Mouse (Mus musculus): ENCODE results near the gene Cd300lf.

The Cd300lf gene

DNA sequence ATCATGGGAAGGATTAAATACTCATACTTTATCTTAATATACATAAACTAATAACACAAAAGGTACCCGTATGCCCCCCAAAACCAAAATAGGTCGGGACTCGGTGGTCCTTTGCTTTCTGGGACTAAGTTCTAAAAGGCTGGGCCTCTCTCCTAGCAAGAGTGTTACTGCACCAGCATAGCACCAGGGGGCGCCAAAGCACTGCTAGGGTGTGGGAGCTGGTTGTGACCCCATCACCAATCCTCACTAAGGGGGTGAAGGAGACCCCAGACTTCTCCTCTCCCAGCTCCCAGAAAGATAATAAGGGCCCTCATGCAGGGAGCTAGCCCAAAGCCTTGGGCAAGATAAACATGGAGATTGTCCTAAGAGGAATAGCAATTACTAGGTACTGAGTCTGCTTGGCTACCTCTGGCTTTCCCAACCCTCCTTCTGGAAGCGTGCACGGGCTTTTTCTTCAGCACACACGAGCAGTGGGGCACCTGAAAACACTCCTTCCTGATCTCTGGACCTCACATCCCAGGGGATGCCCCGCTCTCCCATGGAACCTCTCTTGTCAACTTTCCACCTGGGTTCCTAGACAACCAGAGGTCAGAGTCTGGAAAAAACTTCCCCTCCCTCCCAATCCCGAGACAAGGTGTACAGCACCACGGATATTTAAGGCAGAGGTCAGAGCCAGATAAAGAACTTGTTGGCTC is 27.2 kb upstream of the Cd300lf start:
- peak; percentile 73 for DNase-seq (ENCODE audit: low read depth, low spot score)

DNA sequence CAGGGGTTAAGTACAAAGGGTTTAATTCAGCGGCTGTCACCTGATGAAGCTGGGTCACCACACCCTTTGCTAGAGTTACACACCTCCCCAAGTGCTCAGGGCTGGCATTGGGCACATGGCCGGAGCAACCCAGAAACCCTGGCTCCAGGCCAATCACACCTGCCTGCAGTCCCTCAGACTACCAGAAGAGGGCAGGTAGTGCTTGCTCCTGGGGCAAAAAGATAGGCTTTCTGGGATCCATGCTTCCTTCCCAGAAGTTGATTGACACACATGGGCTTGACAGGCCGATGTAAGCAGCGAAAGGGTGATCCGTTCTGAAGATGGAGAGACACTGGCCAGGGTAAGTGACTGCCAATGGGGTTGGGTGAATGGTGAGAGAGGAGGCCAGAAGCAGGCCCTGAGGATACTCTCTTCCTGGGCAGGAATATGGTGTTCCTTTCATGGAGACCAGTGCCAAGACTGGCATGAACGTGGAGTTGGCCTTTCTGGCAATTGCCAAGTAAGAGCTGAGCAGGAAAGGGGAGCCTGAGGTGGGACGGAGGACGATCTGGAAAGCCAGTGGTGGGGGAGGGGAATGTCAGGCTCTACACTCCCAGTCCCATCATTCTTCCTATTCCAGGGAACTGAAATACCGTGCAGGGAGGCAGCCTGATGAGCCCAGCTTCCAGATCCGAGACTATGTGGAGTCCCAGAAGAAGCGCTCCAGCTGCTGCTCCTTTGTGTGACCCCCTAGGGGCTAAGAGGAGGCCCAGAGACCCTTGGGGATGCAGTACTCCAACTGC is 26.4 kb upstream of the Cd300lf start:
- peak; percentile 87 for DNase-seq (ENCODE audit: low read depth, low spot score)

DNA sequence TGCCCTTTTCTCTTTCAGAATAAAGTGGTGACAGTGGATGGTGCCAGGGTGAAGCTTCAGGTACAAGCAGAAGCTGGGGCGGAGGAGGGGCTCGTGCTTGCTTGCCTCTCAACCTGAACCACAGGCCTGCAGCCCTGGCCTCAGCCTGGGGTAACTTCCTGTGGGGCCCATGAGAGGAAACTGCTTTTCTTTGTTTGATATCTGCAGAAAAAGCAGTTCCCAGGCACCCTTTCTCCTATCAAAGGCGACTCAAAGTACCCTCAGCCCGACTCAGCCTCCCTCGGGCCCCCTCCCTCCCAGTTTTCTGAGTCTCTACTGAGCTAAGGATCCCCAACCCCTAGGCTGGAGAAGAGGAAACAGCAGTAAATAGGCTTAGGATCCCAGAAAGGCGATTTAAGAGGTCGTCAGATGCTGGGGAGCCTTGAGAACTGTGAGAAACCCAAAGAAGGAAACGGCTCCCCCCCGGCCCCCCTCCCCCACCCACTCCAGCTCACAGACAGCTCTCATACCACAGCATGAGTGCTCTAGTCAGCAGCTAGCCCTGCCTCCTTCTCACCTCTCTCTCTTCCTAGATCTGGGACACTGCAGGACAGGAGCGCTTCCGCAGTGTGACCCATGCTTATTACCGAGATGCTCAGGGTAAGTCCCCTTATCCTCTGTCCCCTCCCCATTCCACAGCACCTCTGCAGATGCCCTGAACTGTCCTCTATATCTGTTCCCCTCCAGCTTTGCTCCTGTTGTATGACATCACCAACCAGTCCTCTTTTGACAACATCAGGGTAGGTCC is 24.3 kb upstream of the Cd300lf start:
- DNase-seq (ENCODE audit: low read depth, low spot score): no peak

DNA sequence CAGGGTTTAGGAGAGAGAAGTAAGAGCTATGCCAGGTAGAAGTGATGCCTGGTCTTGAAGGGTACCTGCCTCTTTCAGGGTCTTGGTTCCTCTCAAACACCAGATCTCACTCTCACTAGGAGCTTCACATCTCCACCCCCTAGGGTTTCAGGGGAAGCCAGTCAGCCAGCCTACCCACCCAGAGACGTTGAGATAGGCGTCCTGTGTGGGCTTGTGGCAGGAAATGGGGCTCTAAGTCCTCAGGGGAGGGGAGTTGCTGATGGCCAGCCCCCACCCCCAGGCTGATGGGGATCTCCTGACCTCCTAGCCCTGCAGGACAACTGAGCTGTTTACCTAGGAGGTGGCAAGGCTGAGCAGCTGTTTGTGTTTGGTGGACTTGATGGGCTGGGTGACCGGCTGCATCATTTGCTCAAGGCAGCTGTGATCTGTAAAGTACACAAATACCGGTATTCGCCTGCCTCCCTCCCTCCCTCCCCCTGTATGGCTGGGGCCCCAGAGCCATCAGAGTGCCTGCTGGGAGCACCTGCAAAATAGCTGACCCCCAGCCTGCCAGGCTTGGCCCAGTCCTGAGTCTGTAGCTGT is 21.4 kb upstream of the Cd300lf start:
- DNase-seq (ENCODE audit: low read depth, low spot score): no peak

DNA sequence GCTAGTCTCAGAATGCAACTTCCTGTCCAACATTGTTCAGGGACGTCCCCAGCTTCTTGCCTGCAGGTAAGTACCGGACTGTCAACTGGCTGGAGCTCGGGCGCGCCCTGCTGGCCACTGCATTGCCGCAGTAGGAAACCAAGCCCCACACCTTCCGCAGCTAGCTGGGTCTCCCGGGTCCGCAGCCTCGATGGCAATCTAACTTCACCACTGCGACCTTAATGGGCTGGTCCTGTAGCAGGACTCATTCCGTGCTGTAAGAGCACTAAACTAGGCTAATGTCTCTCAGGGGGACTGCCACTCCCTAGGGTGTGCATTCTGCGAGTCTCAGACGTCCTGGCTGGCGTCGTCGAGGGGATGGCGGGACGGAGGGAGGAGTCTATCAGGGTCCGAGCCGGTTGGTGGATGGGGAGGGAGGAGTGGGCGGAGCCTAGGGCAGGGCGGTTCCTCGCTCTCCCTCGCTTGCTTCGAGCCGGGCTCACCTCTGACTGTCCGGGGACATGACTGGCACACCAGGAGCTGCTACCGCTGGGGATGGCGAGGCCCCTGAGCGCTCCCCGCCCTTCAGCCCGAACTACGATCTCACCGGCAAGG is 20.0 kb upstream of the Cd300lf start:
- DNase-seq (ENCODE audit: low read depth, low spot score): peak; percentile 92

DNA sequence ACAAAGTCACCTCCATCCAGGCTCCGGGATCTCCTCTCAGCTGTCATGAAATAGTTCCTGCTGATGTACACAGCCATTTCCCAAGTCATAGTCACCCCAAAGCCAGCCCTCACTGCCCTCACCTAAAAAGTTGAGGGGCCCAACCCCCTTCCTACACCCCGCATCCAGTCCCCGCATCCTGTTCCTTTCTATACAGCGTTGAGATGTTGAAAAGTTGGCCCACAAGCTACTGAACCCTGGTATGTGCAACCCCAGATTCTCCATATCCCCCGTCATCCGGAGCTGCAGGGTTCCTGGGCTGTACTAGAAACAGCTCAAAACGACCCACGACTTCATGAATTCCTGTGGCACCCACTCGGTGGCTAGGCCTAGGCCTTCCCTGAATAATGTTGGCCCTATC is 19.3 kb upstream of the Cd300lf start:
- no peak for DNase-seq (ENCODE audit: low read depth, low spot score)

DNA sequence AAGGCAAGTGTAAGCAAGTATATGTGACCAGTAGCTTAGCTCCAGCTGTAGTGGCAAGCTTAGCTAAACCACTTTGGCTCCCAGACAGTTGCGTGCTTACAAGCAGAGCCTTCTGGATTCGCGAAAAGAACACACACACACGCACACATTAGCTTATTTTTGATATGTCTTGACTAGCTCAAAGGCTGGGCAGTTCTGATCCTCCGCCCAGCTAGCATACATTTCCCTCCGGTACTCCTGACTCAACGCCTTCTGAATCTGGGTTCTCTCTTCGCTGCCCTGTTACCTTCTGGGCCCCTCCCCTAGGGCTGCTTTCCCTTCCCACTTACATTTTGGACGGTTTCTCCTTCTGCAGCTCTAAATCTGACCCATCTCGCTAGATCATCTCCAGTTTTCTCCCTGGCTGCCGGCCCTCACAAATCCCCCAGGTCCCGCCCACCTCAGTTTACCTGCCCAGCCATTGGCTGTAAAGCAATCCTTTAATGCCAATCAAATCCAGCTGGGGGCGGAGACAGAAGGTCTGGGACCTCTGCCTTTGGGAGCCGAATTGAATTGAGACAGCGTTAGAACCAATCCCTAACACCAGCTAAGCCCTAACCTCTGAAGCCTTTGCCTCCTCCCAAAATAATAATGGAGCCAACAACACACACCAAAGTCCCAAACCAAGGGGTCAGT is 18.1 kb upstream of the Cd300lf start:
- peak; percentile 87 for DNase-seq (ENCODE audit: low read depth, low spot score)

DNA sequence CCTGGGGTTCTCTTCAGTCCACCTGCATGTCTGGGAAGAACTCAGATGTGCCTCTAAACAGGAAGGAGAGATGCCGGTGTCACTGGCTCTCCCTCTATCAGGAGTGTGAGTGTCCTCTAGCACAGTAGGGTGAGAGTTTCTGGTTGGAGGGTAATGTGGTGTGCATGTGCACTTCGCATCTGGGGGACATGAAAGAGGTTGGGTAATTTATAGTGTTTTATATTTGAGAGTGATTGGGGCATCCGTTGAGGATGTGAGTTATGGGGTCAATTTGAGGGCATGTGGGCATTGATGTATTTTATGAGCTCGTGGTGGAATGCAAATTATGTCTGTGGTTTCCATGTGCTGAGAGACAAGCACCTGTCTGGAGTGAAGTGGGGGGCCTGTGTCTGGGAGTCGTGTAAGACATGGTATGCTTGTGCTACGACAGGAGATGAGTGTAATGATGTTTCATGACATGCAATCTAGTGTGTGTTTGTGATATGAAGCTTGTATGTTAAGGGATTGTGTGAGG is 17.0 kb upstream of the Cd300lf start:
- no peak for DNase-seq (ENCODE audit: low read depth, low spot score)

DNA sequence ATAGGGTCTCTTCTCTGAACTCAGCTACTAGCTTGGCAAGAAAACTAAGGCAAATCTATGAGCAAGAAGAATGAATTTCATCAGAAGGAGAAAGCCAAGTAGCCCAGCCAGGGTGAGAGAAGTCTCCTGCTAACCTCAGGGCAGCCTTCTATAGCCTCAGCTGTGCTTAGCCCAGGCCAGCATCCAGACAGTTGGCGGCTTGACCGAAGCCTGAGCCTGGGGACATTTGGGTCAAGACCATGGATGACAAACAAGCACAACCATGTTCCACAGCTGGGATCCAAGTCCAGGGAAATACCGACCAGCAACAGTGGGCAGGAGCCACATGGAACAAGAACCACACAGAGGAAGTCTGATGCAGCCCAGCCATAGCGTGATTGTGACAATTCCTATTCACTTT is 14.0 kb upstream of the Cd300lf start:
- no peak for DNase-seq (ENCODE audit: low read depth, low spot score)

DNA sequence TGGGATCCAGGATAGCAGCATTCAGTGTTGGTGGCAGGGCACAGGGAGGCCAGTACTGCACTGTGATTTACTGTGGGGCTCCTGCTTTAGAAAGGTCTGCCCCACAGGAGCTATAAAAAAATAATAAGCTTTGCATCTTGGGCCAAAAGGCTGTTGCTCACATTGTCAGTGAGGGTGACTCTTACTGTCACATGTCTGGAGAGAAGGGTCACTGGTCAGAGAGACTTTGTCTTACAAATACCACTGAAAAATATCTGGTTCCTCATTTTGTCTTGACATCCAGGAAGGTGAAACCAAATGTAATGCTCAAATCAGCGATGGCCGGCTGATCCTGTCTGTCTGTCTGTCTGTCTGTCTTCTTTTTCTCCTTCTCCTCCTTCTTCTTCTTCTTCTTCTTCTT is 8.2 kb upstream of the Cd300lf start:
- DNase-seq (ENCODE audit: low read depth, low spot score): no peak

DNA sequence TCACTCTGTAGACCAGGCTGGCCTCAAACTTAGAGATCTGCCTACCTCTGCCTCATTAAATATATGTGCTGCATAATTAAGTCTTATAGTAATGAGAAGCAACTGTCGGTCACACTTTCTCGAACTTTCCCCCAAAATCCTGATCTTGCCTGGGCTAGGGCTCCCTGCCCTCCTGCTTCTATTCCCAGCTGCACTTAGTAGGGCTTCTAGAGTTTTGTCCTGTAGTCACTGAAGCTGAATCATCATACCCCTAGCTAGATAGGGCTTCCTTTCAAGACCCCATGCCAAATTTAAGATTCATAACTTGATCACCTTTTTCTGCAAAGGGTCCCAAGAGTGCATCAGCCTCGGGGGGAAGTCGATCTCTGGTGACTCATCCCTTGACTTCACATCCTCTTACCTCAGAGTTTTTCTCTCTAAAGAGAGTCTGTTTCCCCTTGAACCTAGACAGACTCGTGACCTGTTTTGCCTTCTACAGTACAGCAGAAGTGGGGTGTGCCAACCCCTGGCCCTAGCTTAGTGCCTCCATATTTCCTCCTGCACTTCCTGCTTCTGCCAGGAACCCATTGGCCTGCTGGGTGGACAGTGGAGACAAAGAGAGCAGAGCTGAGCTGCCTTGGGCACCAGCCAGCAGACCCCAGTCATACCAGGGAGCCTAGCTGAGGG is 4.9 kb upstream of the Cd300lf start:
- no peak for DNase-seq (ENCODE audit: low read depth, low spot score)

DNA sequence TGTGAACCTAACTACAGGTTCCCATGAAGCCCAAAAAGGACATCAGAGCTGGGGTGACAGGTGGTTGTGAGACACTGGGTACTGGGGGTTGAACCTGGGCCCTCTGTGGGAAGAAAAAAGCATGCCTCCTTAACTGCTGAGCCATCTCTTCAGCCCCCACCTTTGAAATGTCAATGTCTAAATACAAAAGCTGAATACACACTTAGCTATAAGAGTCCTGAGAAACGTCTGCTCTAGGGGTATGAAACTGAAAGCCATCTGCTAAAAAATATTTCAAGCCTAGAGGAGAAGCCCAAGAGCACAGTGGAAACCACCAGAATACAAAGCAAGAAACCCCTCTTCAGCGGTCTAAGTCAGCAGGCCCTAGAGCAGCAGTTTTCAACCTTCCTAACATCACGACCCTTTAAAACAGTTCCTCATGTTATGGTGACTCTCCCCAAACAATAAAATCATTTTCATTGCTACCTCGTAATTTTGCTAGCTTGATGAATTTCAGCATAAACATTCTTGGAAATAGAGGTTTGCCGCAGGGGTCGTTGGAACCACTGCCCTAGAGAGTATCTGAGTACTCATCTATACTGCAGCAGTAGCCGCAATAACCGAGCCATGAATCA is 1.9 kb downstream of the Cd300lf start:
- DNase-seq (ENCODE audit: low read depth, low spot score): no peak

DNA sequence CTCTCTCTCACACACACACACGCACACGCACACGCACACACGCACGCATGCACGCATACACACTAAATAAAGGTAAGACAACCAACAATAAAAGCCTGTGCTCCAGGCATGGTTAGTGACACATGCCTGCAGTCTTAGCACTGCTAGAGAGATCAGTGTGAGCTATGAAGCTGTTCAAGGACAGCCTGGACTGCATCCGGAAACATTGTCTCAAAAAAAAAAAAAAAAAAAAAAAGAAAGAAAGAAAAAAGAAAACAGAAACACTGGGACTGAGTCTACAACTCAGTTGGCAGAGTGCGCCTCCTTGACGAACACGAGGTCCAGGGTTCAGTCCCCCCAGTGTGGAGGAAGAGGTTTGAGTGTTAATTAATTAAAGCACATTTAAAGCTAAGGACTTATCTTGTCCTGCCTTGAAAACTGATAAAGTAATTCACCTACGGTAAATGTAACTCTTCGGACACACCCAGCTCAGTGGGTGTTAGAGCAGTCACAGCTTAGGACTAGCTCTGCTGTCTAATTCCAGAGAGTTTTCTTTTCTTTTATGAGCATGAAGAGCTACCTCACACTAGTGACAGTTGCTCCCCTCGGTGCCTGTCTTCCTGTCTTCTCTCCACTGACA is 4.2 kb downstream of the Cd300lf start:
- DNase-seq (ENCODE audit: low read depth, low spot score): no peak

DNA sequence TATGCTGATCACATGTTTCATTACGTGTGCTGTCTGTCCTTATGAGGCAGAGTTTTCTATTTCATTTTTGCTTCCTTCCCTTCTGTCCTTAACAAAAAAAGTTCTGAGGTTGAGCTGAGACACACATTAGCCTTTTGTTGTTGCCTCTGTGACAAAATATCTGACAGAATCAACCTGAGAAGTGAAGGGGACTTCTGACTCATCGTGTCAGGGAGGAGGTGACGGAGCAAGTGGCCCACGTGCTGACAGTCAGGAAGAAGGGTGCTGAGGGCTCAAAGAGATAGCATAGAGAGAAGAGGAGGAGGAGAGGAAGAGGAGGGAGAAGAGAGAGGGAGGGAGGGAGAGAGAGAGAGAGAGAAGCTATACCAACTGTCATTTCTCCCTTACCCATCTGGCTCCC is 5.3 kb downstream of the Cd300lf start:
- DNase-seq (ENCODE audit: low read depth, low spot score): no peak

DNA sequence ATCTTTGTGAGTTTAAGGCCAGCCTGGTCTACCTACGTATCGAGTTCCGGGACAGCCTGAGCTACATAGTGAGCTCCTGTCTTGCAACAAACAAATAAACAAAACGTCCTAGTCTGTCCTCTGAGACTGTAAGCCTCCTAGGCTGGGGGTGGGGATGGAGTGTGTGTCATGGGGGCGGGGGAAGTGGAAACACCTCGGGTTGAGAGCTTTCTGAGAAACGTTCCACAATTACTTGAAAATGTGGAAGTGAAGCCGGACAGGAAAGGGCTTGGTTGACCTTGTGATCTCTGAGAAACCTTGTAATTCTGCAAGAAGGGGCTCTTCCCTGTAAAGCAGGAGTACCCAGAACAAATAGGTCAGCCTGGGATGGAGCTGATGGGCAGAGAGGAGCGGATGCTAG is 14.4 kb downstream of the Cd300lf start:
- DNase-seq (ENCODE audit: low read depth, low spot score): no peak

DNA sequence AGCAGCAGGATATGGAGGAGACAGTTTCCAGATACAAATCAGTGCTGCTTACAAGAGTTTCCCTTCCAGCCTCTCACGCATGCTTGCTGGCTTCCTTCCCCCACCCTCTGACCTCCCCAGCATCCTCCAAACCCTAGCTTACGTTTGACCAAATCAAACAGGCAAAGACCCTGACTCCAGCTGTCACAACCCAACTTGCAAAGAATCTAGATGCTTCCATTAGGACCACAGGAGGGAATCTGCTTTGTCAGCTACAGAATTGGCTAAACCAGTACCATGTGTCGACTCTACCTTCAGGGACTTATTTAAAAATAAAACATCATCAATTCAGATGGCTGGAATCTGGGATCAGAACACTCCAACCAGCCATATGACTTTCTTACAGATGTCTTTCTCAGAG is 21.6 kb downstream of the Cd300lf start:
- DNase-seq (ENCODE audit: low read depth, low spot score): no peak

DNA sequence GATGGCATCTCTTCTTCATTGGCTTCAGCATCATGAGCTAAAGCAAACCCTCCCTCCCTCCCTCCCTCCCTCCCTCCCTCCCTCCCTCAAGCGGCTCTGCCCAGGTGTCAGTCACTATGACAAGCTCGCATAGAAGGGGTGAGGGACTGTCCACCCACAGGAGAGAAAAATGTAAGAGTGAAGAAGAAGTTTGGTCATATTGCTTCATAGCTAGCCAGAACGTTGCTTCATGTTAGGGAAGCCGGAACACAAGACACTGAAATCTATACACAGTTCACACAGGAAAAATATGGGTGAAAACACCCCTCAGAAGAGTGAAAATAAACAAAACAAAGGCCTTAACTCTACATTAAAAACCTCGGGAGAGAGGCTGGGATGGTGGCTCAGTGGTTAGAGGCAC is 23.5 kb downstream of the Cd300lf start:
- DNase-seq (ENCODE audit: low read depth, low spot score): no peak

DNA sequence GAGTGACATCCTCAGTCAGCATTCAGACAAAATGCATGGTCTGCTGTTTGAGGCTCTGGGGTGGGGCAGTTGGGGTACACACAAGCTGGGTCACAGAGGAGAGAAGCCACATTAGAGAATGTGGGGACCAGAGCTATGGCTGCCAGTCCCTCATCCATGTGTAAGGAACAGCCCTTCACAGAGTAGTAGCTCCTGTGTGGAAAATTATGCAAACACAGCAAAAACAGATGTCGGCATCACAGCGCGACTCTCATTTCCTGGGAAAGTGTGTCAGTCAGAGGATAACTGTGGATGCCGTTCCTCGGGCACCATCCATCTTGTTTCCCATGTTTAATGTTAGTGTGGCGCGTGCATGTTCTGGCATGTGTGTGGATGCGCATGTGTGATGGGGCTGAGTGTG is 25.6 kb downstream of the Cd300lf start:
- no peak for DNase-seq (ENCODE audit: low read depth, low spot score)

DNA sequence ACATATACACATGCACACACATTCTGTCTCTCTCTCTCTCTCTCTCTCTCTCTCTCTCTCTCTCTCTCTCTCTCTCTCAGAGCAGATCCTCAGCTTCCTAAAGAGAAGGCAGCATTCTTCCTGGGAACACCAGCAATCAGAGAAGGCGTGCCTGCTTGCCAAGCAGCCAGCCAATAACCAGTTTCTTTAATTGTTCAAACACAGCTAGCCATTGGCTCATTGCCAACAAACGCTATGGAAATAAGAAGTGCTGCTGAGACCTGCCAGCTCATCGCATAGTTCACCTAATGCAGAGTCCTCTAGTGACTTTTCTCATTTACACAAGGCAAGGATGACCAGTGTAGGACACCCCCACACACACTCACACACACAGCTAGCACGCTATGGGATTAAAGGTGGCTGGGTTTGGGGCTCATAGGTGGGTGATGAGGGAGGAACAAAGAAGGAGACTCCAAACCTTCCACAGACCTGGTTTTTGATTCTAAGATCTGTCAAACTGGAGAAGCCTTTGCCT is 26.3 kb downstream of the Cd300lf start:
- no peak for DNase-seq (ENCODE audit: low read depth, low spot score)

All from ES-CJ7 (cell line).